Mouse (Mus musculus) lung, adult 2 months (tissue): ENCODE data around the gene Inhbe. TPM values are rescaled to one million over a fixed set of nuclear protein-coding genes. Genes with fewer than 3 reads are reported as not detected.

Experiments used
- DNase-seq: peaks from one replicate; pipeline ENCODE4 v3.0.0; 2022
- H3K4me1 ChIP-seq: fragments of 200-500 bp; 2 replicates; pipeline ENCODE4 v1.6.1; 2011; ENCODE audit warnings: low read length; ENCODE audit not compliant: control insufficient read depth, insufficient read depth
- H3K4me3 ChIP-seq: fragments of 200-500 bp; replicated peaks from 2 replicates; pipeline ENCODE3; 2011; ENCODE audit warnings: low read depth, mild to moderate bottlenecking, control low read depth, low read length; ENCODE audit errors: extremely low read depth
- CTCF ChIP-seq: fragments of 200-500 bp; IDR thresholded peaks from 2 replicates; pipeline ENCODE4 v1.5.1; 2011; ENCODE audit warnings: mild to moderate bottlenecking, low read length, control low read depth; ENCODE audit not compliant: insufficient read depth
- POLR2A ChIP-seq: fragments of 200-500 bp; IDR thresholded peaks from 2 replicates; pipeline ENCODE4 v1.6.1; 2011; ENCODE audit warnings: low read depth, mild to moderate bottlenecking, control low read depth, low read length, borderline replicate concordance; ENCODE audit errors: extremely low read depth
- WGBS: fragments of 180-500 bp; shearing (Covaris S2); methylation state at CpG from one replicate; pipeline ENCODE4 v1.1.7; 2018; 5-methylcytosine and 5-hydroxymethylcytosine counted together
- polyA plus RNA-seq: library from polyadenylated mRNA; depleted of rRNA; stranded (reverse); fragments of >200 nt; gene quantifications from 2 replicates; pipeline ENCODE4 v1.2.3, GENCODE M21; 2012

The Inhbe gene
- polyA plus RNA-seq, 1 experiment, result 0.02 TPM

DNA sequence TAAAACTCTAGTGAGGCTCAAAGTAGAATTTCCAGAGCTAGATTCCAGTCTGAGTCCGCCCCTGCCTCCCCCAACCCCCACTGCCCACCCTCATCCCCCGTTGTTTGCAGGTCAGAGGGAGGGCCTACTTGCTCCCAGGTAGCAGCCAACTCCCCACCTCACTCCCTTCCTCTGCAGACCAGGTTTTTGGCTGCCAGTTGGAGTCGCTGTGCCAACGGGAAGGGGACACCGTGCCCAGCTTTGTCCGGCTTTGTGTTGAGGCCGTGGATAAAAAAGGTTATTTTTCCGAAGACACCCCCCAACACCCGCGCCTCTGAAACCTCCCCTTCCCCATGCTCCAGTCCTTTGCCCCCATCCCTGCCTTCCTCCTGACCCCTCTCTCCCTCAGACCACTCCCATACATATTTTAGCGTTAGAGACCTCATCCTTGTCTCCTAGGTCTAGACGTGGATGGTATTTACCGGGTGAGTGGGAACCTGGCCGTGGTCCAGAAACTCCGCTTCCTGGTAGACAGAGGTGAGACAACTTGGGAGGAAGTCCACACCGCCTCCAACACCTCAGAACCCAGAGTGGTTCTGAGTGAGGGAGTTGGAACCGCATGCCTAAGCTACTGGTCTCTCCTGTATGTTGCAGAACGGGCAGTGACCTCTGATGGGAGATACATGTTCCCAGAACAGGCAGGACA, 26.6 kb downstream of the Inhbe start:
- TF ChIP-seq CTCF, result no peak
- no peak for TF ChIP-seq POLR2A
- no peak overlapping the region for H3K4me3 ChIP-seq
- peaks cover 6% of the 10 kb centered on the region for H3K4me1 ChIP-seq
- WGBS, result 42% methylated on average over 18 of the region's 18 CpGs
- DNase-seq, result no peak

DNA sequence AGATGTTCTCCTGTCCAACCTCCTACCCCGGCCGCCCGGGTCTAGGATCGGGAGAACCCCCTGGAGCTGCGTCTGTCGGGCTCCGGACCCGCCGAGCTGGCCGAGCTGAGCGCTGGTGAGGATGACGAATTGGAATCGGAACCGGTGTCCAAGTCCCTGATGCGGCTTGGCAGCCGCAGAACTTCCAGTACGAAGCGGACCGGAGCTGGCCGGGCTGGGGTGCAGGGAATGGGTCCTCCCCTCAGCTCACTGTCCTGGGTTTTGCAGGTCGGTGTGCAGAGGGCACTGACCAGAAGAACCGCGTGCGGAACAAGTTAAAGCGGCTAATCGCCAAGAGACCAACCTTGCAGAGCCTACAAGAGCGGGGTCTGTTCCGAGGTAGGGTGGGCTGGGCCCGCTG, 27.4 kb downstream of the Inhbe start:
- H3K4me1 ChIP-seq, result peaks cover 6% of the 10 kb centered on the region
- 30% methylated on average over 29 of the region's 29 CpGs for WGBS
- no peak for DNase-seq
- H3K4me3 ChIP-seq, result no peak overlapping the region
- TF ChIP-seq CTCF (no peak), POLR2A (no peak)

DNA sequence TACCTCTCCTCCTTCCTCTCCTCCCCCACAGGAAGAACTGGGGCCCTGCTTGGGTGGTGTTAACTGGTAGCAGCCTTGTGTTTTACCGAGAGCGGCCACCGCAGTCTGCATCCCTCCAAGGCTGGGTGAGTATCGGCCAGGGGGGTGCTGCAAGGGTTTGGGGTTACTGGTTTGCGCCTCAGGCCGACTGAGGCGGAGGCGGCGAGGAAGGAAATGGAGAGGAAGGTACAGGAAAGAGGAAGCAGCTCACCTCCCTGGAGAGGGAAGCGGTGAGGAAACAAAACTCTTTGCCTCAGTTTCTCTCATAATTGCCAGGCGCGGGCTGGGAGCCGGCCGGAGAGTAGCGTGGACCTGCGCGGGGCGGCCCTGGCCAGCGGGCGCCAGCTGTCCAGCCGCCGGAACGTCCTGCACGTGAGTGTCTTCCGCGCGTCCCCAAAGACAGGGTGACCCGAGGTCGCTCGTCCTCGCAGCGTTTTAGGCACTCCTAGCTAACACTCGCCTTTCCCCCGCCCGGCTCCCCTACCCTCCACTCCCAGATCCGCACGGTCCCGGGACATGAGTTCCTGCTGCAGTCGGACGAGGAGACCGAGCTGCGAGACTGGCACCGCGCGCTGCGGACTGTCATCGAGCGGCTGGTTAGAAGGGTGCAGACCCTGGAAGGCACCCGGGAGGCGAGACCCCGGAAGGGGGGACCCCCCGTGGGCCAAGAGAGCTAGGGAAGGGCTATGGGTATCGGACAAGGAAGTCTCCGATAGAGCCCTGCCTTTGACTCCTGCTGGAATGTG, 28.0 kb downstream of the Inhbe start:
- Histone ChIP-seq H3K4me3 (peak overlapping the region; percentile 35), H3K4me1 (peaks cover 6% of the 10 kb centered on the region)
- TF ChIP-seq CTCF (no peak), POLR2A (no peak)
- DNase-seq, result peak; percentile 30
- WGBS, result 10% methylated on average over 50 of the region's 54 CpGs

DNA sequence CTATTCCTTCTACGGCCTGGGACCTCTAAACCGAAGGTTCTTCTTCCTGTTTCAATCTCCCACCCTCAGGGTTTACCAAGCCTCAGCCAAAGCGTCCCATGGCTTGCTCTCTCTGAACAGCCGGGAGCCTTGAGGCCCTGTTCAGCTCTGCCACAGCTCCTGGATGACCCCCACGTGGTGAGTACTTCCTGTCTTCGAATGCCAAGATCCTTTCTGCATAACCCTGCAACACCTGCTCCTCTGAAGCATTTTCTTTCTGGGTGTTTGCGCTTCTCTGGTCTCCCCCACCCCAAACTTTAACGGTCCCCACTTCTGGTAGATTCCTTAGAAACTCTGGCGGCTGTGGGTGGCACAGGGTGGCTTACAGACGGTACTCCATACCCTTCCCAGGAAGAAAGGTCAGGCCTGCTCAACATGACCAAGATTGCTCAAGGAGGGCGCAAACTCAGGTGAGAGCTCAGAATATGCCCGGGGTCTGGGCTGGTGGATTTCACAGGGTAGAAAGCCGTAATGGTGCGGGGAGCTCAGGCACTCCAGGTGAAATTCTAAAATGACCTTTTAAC, 28.7 kb downstream of the Inhbe start:
- 43% methylated on average over 14 of the region's 14 CpGs for WGBS
- Histone ChIP-seq H3K4me1 (peaks cover 6% of the 10 kb centered on the region), H3K4me3 (no peak overlapping the region)
- TF ChIP-seq POLR2A (no peak), CTCF (no peak)
- DNase-seq, result no peak

DNA sequence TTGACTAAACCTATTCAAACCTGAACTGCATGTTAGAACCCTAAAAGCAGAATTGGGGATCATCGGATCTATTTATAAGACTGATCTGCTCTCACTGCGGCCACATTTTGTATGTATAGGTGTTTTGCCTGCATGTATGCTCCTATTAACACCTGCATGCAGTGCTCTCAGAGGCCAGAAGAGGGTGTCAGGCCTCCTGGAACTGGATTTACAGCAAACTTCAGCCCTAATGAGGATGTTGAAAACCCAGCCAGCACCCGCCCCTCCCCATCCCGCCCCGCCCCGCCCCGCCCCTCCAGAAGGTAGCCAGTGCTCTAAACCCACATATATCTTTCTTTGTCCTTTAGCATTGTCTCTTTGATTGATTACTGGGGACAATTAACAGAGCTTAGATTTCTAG, 29.7 kb downstream of the Inhbe start:
- H3K4me3 ChIP-seq, result no peak overlapping the region
- TF ChIP-seq POLR2A (no peak), CTCF (peak; percentile 50)

DNA sequence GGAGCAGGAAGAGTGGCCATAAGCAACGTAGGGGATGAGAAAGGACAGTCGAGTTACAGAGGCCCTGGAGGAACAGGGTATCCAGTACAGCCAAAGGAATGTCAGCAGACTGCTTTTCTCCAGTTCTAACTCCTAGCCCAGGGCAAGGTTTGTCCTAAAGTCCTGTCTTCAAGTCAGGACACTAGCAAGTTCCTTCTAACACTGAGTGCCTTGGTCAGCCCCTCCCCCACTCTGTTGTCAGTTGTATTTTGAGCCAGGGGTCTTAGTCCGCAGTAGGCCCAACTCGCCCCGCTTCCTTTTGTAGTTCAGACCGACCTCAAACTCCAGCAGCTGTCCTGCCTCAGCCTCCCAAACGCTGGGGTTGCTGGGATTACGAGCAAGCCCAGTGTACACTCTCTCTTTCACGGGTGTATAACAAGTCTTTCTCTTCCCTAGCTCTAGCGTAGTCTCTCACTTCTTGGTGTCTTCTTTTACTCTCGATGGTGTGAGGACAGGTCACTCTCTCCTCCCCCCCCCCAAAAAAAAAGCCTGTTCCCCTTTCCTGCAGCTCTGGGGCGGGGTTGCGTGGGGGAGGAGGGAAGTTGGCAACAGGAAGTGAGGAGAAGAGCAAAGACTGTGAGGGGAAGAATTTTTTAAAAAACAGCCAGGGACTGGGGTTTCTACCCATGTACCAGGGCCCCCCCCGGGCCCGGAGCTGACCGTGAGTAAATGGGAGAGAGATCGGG, 30.9 kb downstream of the Inhbe start:
- Histone ChIP-seq H3K4me3 (peak overlapping the region; percentile 46), H3K4me1 (peaks cover 6% of the 10 kb centered on the region)
- no peak for DNase-seq
- 48% methylated on average over 17 of the region's 17 CpGs for WGBS
- TF ChIP-seq POLR2A (no peak), CTCF (no peak)

More for the DNA sequence above, 29.7 kb downstream of the Inhbe start:
- WGBS, result 12% methylated on average over 7 of the region's 7 CpGs
- peak; percentile 28 for DNase-seq
- peaks cover 6% of the 10 kb centered on the region for H3K4me1 ChIP-seq

DNA sequence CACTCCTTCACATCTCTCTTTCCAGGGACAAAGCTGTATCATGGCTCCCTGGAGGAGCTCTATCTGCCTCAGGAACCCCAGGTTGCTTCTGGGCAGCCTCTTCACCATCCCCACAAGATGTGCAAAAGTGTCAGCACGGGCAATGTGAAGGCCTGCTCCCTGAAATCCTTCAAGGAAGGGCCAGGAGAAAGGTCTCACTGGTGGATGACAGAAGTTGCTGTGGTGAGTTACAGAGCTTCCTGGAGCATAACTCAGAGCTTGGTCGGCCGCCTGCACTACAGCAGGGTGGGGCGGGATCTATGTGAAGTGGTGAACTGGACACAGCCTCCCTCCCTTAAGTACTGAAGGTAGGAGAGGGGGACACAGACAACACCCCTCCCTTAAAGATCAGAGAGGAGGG, 31.5 kb downstream of the Inhbe start:
- no peak overlapping the region for H3K4me3 ChIP-seq
- WGBS, result 56% methylated on average over 4 of the region's 4 CpGs

DNA sequence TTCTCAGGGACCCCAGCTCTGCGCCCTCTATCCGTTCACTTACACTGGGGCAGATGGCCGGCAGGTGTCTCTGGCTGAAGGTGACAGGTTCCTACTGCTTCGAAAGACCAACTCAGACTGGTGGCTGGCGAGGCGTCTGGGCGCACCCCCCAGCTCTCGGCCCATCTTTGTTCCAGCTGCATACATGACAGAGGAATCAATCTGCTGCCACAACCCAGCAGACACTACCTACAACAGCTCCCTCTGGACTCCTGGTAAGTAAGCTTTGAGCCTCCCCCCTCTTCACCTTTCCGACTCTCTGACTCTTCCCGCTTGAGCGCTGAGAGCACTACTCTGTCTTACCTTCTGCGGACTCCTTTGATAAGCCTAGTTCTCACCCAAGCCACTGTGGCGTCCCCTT, 32.0 kb downstream of the Inhbe start:
- no peak for DNase-seq
- Histone ChIP-seq H3K4me3 (no peak overlapping the region), H3K4me1 (peaks cover 6% of the 10 kb centered on the region)
- no peak for TF ChIP-seq CTCF
- TF ChIP-seq POLR2A, result no peak
- 58% methylated on average over 13 of the region's 13 CpGs for WGBS

More for the DNA sequence above, 31.5 kb downstream of the Inhbe start:
- H3K4me1 ChIP-seq, result peaks cover 6% of the 10 kb centered on the region
- TF ChIP-seq CTCF, result no peak
- TF ChIP-seq POLR2A, result no peak
- DNase-seq, result no peak

DNA sequence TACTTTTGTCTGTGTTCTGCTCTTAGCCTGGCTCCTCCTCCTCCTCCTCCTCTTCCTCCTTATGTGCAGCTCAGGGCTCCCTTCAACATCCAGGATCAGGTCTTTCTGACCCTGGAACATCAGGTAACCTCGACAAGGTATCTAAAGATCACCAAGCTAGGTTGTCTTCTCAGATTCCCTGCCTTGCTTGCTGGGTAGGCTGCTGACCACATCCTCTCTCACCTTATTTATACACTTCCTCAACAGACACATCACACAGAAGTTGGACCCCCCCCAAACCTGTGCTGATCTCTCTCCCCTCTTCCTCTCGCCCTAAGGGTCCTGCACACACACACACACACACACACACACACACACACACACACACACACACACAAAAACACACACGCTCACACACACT, 32.6 kb downstream of the Inhbe start, which contains the start of gene Arhgap9:
Arhgap9 (plus strand) TSS at position 344 of the 400 bp plus-strand sequence.
- Histone ChIP-seq H3K4me1 (peaks cover 6% of the 10 kb centered on the region), H3K4me3 (no peak within 1 kb of the TSS)
- no peak for DNase-seq
- no peak for TF ChIP-seq CTCF
- TF ChIP-seq POLR2A, result no peak
- WGBS, result 51% methylated on average over 3 of the region's 3 CpGs
